Mouse (Mus musculus): ENCODE measurements around the gene Zfp36. TPM values are rescaled to one million over a fixed set of nuclear protein-coding genes. Genes with fewer than 3 reads are reported as not detected.
"Not testable (repeated sequence)": the region's sequence is repeated elsewhere in the genome, so short reads cannot be mapped to it uniquely, and the experiment has no call there.

The Zfp36 gene
- polyA plus RNA-seq, 1 experiment from 2014 or later: 13.6 TPM

DNA sequence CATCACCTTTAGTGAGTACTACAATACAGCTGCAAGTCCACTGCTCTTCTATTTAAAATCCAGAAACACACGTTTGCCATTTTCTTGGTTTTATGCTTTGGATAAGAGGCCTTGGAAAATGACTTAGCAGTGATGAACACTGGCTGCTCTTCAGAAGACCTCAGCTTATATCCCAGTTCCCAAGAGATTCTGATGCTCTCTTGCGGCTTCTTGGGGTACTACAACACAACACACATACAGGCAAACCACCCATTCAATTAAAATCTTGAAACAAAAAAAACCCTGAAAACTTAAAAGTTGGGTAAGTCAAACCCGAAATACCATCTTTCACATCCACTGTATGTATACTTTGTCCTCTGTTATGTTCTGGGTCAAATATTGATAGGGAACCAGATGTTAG, 17.9 kb upstream of the Zfp36 start:
- H3K36me3 ChIP-seq: peaks cover 75% of the 10 kb centered on the region
- H3K9ac ChIP-seq: no peak overlapping the region

DNA sequence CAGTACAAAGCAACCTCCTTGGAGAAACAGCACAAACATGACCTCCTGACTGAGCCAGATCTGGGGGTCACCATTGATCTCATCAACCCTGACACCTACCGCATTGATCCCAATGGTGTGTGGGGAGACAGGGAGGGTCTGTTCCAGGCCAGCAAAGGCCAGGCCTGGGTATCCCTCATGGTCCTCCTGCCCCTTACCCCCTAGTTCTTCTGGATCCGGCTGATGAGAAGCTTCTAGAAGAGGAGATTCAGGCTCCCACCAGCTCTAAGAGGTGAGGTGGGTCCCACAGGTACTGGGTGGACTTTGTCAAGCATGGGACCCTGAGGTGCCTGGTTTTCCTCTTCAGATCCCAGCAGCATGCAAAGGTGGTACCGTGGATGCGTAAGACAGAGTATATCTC, 15.4 kb upstream of the Zfp36 start:
- ATAC-seq (replicated peaks; ENCODE audit: insufficient number of reproducible peaks, insufficient read depth, low FRiP score, low read depth): no peak
- no peak overlapping the region for H3K4me2 ChIP-seq
- peaks cover 20% of the 10 kb centered on the region for H3K4me1 ChIP-seq (replicated peaks)
- H3K4me3 ChIP-seq: no peak overlapping the region
- H3K27me3 ChIP-seq: no peaks in the 10 kb centered on the region
- no peak overlapping the region for H3K27ac ChIP-seq
- peaks cover 54% of the 10 kb centered on the region for H3K36me3 ChIP-seq
- no peaks in the 10 kb centered on the region for H3K9me3 ChIP-seq (replicated peaks)
- 94% methylated on average over 4 of the region's 4 CpGs for WGBS
- H3K9ac ChIP-seq: no peak overlapping the region

More for the DNA sequence above, 17.9 kb upstream of the Zfp36 start:
- no peaks in the 10 kb centered on the region for H3K27me3 ChIP-seq
- peaks cover 9% of the 10 kb centered on the region for H3K4me1 ChIP-seq (replicated peaks)
- no peak overlapping the region for H3K4me2 ChIP-seq
- no peak for ATAC-seq (replicated peaks; ENCODE audit: insufficient number of reproducible peaks, insufficient read depth, low FRiP score, low read depth)
- H3K27ac ChIP-seq: no peak overlapping the region
- 57% methylated on average over 3 of the region's 3 CpGs for WGBS
- no peak overlapping the region for H3K4me3 ChIP-seq
- no peaks in the 10 kb centered on the region for H3K9me3 ChIP-seq (replicated peaks)

DNA sequence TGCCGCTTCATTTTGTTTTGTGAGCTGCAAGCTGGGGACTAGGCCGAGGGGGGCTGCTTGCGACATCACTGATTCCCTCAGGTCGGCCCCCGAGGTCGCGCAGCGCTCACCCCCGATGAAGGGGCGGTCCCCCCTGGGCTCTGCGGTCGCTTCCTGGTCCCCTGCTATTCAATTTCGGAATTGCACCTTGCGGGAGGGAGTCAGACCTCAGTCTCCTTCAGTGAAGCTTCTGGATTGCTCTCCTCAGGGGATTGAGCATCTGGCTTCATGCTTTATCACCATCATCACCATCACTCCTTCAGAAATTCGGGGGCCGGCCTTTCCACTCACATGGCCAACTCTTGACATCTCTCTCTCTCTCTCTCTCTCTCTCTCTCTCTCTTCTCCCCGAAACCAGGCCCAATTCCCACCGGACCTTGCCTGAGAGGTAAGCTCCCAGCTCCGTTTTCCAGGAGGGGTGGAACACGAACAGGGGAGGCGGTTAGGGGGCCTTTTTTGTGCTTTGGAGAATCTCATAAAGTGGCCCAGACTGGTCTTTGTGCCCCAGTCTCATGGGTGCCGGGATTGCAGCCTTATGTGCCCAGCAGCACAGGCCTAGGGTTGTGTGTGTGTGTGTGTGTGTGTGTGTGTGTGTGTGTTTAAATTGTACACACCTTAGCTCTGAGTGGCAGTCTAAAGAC, 13.4 kb upstream of the Zfp36 start:
- H3K27me3 ChIP-seq: no peaks in the 10 kb centered on the region
- no peaks in the 10 kb centered on the region for H3K9me3 ChIP-seq (replicated peaks)
- 7% methylated on average over 22 of the region's 22 CpGs for WGBS
- peak overlapping the region; percentile 79 for H3K4me3 ChIP-seq
- H3K27ac ChIP-seq: peak overlapping the region; percentile 83
- peaks cover 20% of the 10 kb centered on the region for H3K4me1 ChIP-seq (replicated peaks)
- ATAC-seq (replicated peaks; ENCODE audit: insufficient number of reproducible peaks, insufficient read depth, low FRiP score, low read depth): no peak
- peak overlapping the region; percentile 77 for H3K9ac ChIP-seq
- peak overlapping the region; percentile 95 for H3K4me2 ChIP-seq
- peaks cover 55% of the 10 kb centered on the region for H3K36me3 ChIP-seq

DNA sequence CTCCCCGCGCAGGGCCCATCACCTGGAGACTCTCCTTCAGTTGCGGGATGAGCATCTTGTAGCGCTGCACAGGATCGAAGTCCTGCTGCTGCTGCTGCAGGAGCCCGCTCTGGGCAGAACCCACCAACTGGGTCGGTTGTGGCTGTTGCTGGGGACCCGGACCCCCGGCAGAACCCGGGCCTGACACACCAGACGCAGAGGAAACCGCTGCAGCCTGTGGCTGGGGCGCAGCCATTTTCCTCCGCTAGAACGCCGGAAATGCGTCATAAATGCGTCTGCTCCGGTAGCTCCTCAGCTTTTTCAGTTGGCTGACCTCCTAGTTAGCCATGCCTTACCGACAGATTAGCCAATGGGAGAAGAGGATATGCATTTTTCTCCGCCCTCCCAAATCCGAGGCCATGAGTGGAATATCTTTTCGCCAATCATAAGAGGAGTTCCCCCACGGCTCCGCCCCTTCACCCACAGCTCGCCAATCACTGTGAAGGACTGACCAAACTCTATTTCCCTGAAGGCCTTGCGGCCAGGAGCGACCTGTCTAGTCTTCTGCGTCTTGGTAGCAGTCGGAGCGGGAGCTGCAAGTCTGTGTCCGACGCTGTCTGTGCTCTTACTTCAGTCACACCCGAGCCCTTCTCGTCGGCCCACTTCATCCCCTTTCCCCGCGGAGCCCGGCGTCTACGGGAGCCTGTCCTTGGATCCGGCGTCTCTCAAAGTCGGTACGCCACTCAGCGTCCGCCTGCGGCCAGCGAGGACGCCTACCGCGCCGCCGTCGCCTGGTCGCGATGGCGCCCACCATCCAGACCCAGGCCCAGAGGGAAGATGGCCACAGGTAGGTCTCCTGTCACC, 12.6 kb upstream of the Zfp36 start, which contains the start of the genes Med29 and Paf1:
Gene Med29 (minus strand): TSS at position 280 of the 843 bp plus-strand sequence.
Gene Paf1 (plus strand): TSS at position 523 of the 843 bp plus-strand sequence.
- Histone ChIP-seq H3K27me3 (no peaks in the 10 kb centered on the region), H3K4me2 (peak within 1 kb of the TSS; percentile 95), H3K4me1 (replicated peaks) (peaks cover 20% of the 10 kb centered on the region), H3K9ac (peak within 1 kb of the TSS; percentile 83), H3K4me3 (peak within 1 kb of the TSS; percentile 79), H3K36me3 (peaks cover 51% of the 10 kb centered on the region), H3K27ac (peak within 1 kb of the TSS; percentile 83), H3K9me3 (replicated peaks) (no peaks in the 10 kb centered on the region)
- ATAC-seq (replicated peaks; ENCODE audit: insufficient number of reproducible peaks, insufficient read depth, low FRiP score, low read depth): peak; percentile 97
- under 1% methylated on average over 58 of the region's 58 CpGs for WGBS

DNA sequence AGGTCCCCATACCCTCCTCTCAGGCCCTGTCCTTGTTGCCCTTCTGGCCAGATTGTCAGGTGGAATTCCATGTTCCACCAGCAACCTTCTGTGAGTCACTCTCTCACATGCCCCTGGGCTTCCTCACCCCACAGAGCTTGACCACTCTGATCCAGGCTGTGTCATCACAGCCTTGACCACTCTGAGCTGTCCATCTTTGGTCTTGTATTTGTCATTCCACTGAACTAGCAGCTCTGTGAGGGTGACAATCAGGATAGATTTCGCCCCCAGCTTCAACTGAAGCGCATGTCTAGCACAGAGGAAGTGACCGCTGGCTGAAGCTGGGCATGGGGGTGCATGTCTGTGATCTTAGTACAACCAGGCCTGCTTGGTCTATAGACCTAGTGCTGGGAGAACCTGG, 10.3 kb upstream of the Zfp36 start:
- no peak for ATAC-seq (replicated peaks; ENCODE audit: insufficient number of reproducible peaks, insufficient read depth, low FRiP score, low read depth)
- H3K9me3 ChIP-seq (replicated peaks): no peaks in the 10 kb centered on the region
- H3K9ac ChIP-seq: no peak overlapping the region
- no peak overlapping the region for H3K27ac ChIP-seq
- H3K27me3 ChIP-seq: no peaks in the 10 kb centered on the region
- H3K4me2 ChIP-seq: no peak overlapping the region
- H3K4me3 ChIP-seq: no peak overlapping the region
- H3K4me1 ChIP-seq (replicated peaks): peaks cover 22% of the 10 kb centered on the region
- WGBS: 92% methylated on average over 3 of the region's 3 CpGs
- peaks cover 37% of the 10 kb centered on the region for H3K36me3 ChIP-seq

DNA sequence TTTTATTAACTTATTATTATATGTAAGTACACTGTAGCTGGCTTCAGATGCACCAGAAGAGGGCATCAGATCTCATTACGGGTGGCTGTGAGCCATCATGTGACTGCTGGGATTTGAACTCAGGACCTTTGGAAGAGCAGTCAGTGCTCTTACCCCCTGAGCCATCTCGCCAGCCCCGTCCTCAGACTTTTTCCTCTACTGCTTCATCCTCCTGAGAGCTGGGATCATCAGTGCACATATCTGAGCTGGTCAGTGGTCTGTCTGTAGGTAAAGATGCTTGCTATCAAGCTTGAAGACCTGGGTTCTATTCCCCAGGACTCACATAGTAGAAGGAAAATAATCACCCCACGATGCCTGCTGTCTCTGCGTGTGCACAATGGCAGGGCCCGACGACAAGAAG, 7.3 kb upstream of the Zfp36 start:
- H3K27ac ChIP-seq; H3K4me2 ChIP-seq; H3K9me3 ChIP-seq (replicated peaks); H3K27me3 ChIP-seq; H3K4me3 ChIP-seq; ATAC-seq (replicated peaks; ENCODE audit: insufficient number of reproducible peaks, insufficient read depth, low FRiP score, low read depth); H3K9ac ChIP-seq: not testable (repeated sequence)
- 87% methylated on average over 7 of the region's 7 CpGs for WGBS
- Histone ChIP-seq H3K4me1 (replicated peaks) (peaks cover 29% of the 10 kb centered on the region), H3K36me3 (peaks cover 30% of the 10 kb centered on the region)

DNA sequence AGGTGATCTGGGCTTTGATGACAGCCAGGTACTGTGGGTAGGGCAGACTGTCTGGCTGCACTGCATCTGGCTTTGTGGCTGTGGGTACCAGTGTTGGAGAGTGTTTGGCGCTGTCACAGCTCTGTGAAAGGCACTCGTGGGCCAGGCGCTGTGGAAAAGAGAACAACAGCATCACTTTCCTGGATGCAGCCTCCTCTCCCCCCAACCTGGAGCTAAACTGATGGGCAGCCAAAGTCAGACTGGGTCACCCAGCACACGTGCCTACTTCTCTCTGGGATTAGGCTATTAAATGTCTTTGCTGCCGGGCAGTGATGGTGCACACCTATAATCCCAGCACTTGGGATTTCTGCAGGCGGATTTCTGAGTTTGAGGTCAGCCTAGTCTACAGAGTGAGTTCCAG, 6.8 kb upstream of the Zfp36 start:
- Histone ChIP-seq H3K36me3 (peaks cover 30% of the 10 kb centered on the region), H3K4me1 (replicated peaks) (peaks cover 30% of the 10 kb centered on the region)
- not testable (repeated sequence) for H3K27ac ChIP-seq; H3K4me3 ChIP-seq; H3K9ac ChIP-seq; ATAC-seq (replicated peaks; ENCODE audit: insufficient number of reproducible peaks, insufficient read depth, low FRiP score, low read depth); H3K9me3 ChIP-seq (replicated peaks); H3K27me3 ChIP-seq; H3K4me2 ChIP-seq
- 75% methylated on average over 6 of the region's 6 CpGs for WGBS

DNA sequence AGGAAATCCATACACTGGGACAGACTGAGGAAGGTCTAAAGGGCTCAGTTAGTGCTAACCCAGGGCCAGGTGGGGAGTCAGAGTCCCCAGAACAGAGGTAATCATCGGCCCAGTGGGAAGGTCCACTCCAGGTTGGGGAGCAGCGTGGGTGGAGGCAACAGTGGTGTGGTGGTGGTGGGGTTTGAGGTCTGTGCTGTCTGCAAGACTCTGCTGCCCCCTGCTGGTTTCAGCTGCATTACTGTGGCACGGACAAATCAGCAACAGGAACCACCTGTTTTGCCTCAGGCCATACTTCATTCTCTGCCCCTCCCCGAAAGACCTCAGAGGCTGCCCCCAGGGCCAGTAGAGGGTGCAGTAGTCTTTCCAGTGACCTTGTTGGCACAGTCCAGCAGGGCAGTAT, 6.4 kb upstream of the Zfp36 start:
- 2% methylated on average over 4 of the region's 4 CpGs for WGBS
- no peak overlapping the region for H3K9ac ChIP-seq
- H3K9me3 ChIP-seq (replicated peaks): no peaks in the 10 kb centered on the region
- no peak overlapping the region for H3K4me3 ChIP-seq
- H3K27ac ChIP-seq: peak overlapping the region; percentile 54
- H3K27me3 ChIP-seq: no peaks in the 10 kb centered on the region
- H3K4me1 ChIP-seq (replicated peaks): peaks cover 30% of the 10 kb centered on the region
- peak; percentile 34 for ATAC-seq (replicated peaks; ENCODE audit: insufficient number of reproducible peaks, insufficient read depth, low FRiP score, low read depth)
- no peak overlapping the region for H3K4me2 ChIP-seq
- H3K36me3 ChIP-seq: peaks cover 30% of the 10 kb centered on the region

DNA sequence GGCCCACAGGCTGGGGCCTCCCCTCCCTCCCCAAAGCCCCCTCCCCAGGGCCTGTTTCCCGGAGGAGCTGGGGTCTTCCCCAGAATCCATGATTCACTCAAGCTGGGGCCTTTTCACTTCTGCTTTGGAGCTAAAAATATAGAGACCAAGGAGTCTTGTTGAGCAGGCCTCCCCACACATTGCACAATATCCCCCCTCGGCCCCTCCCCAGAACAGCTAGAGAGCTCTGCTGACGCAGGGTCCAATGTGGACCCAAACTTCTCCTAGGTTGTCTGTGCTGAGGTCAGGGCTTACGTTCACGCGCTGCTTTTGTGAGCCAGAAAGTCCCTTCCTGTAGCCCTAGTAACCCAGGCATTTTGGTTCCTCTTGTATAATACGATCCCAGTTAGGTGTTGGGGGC, 6.0 kb upstream of the Zfp36 start:
- Histone ChIP-seq H3K4me2 (no peak overlapping the region), H3K36me3 (peaks cover 30% of the 10 kb centered on the region), H3K27me3 (no peaks in the 10 kb centered on the region), H3K27ac (peak overlapping the region; percentile 54), H3K9ac (no peak overlapping the region), H3K9me3 (replicated peaks) (no peaks in the 10 kb centered on the region), H3K4me3 (no peak overlapping the region), H3K4me1 (replicated peaks) (peaks cover 30% of the 10 kb centered on the region)
- no peak for ATAC-seq (replicated peaks; ENCODE audit: insufficient number of reproducible peaks, insufficient read depth, low FRiP score, low read depth)
- WGBS: 78% methylated on average over 7 of the region's 7 CpGs

DNA sequence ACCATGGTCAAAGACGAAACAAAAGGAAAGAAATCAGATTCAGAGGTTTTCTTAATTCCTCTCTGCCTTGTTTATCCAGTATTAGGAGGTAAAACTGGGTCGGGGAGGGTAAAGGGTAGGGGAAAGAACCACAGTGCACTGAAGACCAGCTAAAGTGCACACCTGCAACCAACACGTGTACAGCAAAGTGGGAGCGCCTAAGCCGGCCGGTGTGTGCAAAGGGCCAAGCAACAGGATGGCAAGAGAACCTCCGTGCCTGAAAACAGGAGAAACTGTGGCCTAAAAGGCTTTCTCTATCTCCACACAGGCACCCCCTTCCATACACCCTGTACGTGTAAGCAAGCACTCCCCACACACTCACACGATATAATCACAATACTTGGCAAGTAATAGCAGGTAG, 5.1 kb upstream of the Zfp36 start:
- Histone ChIP-seq H3K27ac (no peak overlapping the region), H3K27me3 (no peaks in the 10 kb centered on the region), H3K4me2 (no peak overlapping the region), H3K9ac (no peak overlapping the region), H3K36me3 (peaks cover 23% of the 10 kb centered on the region), H3K4me3 (no peak overlapping the region), H3K9me3 (replicated peaks) (no peaks in the 10 kb centered on the region), H3K4me1 (replicated peaks) (peaks cover 38% of the 10 kb centered on the region)
- 87% methylated on average over 9 of the region's 9 CpGs for WGBS
- ATAC-seq (replicated peaks; ENCODE audit: insufficient number of reproducible peaks, insufficient read depth, low FRiP score, low read depth): no peak

DNA sequence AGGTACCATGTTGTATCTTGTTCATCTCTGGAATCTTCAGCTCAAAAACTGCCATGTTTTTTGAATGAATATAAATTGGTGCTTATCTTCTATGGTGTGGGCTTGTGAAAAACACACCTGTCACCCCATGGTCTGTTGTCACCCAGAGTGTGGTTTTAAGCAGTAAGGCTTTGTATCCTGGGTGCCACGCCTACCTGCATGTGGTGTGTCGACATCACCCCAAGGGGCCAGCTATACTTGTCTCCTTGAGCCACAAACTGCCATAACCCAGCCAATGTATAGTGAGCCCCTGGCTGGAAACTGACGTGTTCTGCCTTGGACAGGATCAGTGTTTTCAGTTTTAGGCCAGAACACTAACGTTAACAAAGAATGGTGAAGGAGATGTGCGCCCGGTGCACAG, 4.1 kb upstream of the Zfp36 start:
- H3K9ac ChIP-seq: no peak overlapping the region

More for the DNA sequence above, 4.1 kb upstream of the Zfp36 start:
- no peak for ATAC-seq (replicated peaks; ENCODE audit: insufficient number of reproducible peaks, insufficient read depth, low FRiP score, low read depth)
- no peaks in the 10 kb centered on the region for H3K27me3 ChIP-seq
- H3K27ac ChIP-seq: peak overlapping the region; percentile 98
- 75% methylated on average over 6 of the region's 6 CpGs for WGBS
- no peak overlapping the region for H3K4me3 ChIP-seq
- peaks cover 45% of the 10 kb centered on the region for H3K4me1 ChIP-seq (replicated peaks)
- H3K36me3 ChIP-seq: peaks cover 15% of the 10 kb centered on the region
- H3K4me2 ChIP-seq: no peak overlapping the region
- H3K9me3 ChIP-seq (replicated peaks): no peaks in the 10 kb centered on the region
